ENCODE assay signal across 8 mouse cellular contexts in genomic region chr12:103241311-103242082, GRCm38 (mm10). TPM values are rescaled to one million over a fixed set of nuclear protein-coding genes. Genes with fewer than 3 reads are reported as not detected.
A peak's percentile ranks its signal among the peaks of the same experiment; 100 is the strongest.
DNase-seq lines count a peak whose midpoint lies in the region; ATAC-seq lines count a peak whose summit lies in the region.

No protein-coding gene starts in this region.

- peak; percentile 30 to 47 for DNase-seq in adrenal gland, adult (ENCODE audit: inconsistent age in 2 of 2, low spot score in 1 of 2)
- no peak for DNase-seq in adrenal gland, postnatal 4 days (ENCODE audit: low spot score in 2 of 2)
- DNase-seq in right cerebral cortex, postnatal 4 days, result peak; percentile 10
- no peak for DNase-seq in right cerebral cortex, postnatal 25 days
- peak; percentile 59 for DNase-seq in limb, embryonic 10.5 days (ENCODE audit: low spot score)
- DNase-seq in thymus, postnatal 14 days, result no peak

- peak overlapping the region; percentile 46; the same call in 1 of the 2 replicates for H3K9ac ChIP-seq in stomach, embryonic 15.5 days

- peak; percentile 28; the same call in 1 of the 2 replicates for ATAC-seq in stomach, embryonic 15.5 days (ENCODE audit: insufficient read depth, low FRiP score, low read depth)
- no peak for ATAC-seq in activated CD4-positive, CD25-positive, alpha-beta regulatory T cell, adult 4 months

- peaks cover 20% of the 10 kb centered on the region for H3K4me1 ChIP-seq in limb, embryonic 10.5 days
- H3K4me1 ChIP-seq in stomach, embryonic 15.5 days, result 0 out of 2 replicates have a peak, but pooled peaks cover 8% of the 10 kb centered on the region

- H3K4me3 ChIP-seq in limb, embryonic 10.5 days, result peak overlapping the region; percentile 73
- peak overlapping the region; percentile 69 for H3K4me3 ChIP-seq in stomach, embryonic 15.5 days (replicated peaks)

- WGBS in limb, embryonic 10.5 days, result 7% methylated on average over 36 of the region's 36 CpGs
- 14% methylated on average over 36 of the region's 36 CpGs for WGBS in stomach, embryonic 15.5 days

- H3K9me3 ChIP-seq in limb, embryonic 10.5 days (replicated peaks), result no peaks in the 10 kb centered on the region
- no peaks in the 10 kb centered on the region for H3K9me3 ChIP-seq in stomach, embryonic 15.5 days

- H3K4me2 ChIP-seq in stomach, embryonic 15.5 days, result peak overlapping the region; percentile 91

- no peaks in the 10 kb centered on the region for H3K36me3 ChIP-seq in limb, embryonic 10.5 days
- no peaks in the 10 kb centered on the region for H3K36me3 ChIP-seq in stomach, embryonic 15.5 days

- peaks cover 69% of the 10 kb centered on the region for H3K27me3 ChIP-seq in limb, embryonic 10.5 days (ENCODE audit: low read depth, poor library complexity, severe bottlenecking)
- peaks cover 20% of the 10 kb centered on the region; the same call in 1 of the 2 replicates for H3K27me3 ChIP-seq in stomach, embryonic 15.5 days (replicated peaks)

- H3K27ac ChIP-seq in limb, embryonic 10.5 days, result peak overlapping the region; percentile 85
- H3K27ac ChIP-seq in stomach, embryonic 15.5 days, result 0 out of 2 replicates have a peak overlapping the region, but pooled peaks have one; percentile 86

RNA-seq across cellular contexts. Expression of gene Prima1, which starts 0.5 kb away (rescaled TPM):
- total RNA-seq in adrenal gland, postnatal 4 days (2021), result 1 to 10 TPM; 4.8 to 6.9 TPM
- polyA plus RNA-seq in limb, embryonic 10.5 days (2016; fragmentation: Nextera tagmentation; extraction: Ambion mirVana), result not detected in 2 replicates
- polyA plus RNA-seq in stomach, embryonic 15.5 days (2015; fragmentation: Nextera tagmentation; extraction: Ambion mirVana), result 1.4 TPM in 2 replicates
- not detected for polyA plus RNA-seq in activated CD4-positive, CD25-positive, alpha-beta regulatory T cell, adult 4 months (2017; shearing (Covaris generic))

Comparison
In these comparisons a context has a peak if more than half of its experiments do, and no peak if none do; other contexts are left out.
1. DNase-seq: peak in adrenal gland, adult (2 of 2), right cerebral cortex, postnatal 4 days (single experiment) and limb, embryonic 10.5 days (single experiment); none in adrenal gland, postnatal 4 days (0 of 2), right cerebral cortex, postnatal 25 days (single experiment) and thymus, postnatal 14 days (single experiment).